Mouse (Mus musculus) stomach, postnatal 0 days (tissue): ENCODE results near the gene Midn. TPM values are rescaled to one million over a fixed set of nuclear protein-coding genes. Genes with fewer than 3 reads are reported as not detected.
A peak's percentile ranks its signal among the peaks of the same experiment; 100 is the strongest.

Experiments
- ATAC-seq: fragments of 200-750 bp; cut with Nextera tagmentation; 2 replicates; pipeline ENCODE4 v1.8.0; 2017; ENCODE audit not compliant: low FRiP score, low TSS enrichment
- DNase-seq: peaks from one replicate; pipeline ENCODE4 v3.0.0-alpha.2; 2016; ENCODE audit warnings: low spot score
- H3K27ac ChIP-seq: fragments of 300-500 bp; sonication (generic); replicated peaks from 2 replicates; pipeline ENCODE4 v1.5.1; 2014; ENCODE audit warnings: mild to moderate bottlenecking, control low read depth
- H3K27me3 ChIP-seq: fragments of 300-500 bp; sonication (generic); 2 replicates; pipeline ENCODE4 v1.6.1; 2014; ENCODE audit warnings: low read length; ENCODE audit not compliant: control insufficient read depth, insufficient read depth
- H3K36me3 ChIP-seq: fragments of 300-500 bp; sonication (generic); 2 replicates; pipeline ENCODE4 v1.6.1; 2014; ENCODE audit warnings: low read length, mixed read lengths; ENCODE audit not compliant: control insufficient read depth, insufficient read depth
- H3K4me1 ChIP-seq: fragments of 300-500 bp; sonication (generic); replicated peaks from 2 replicates; pipeline ENCODE4 v1.6.1; 2014; ENCODE audit warnings: antibody characterized with exemption; ENCODE audit not compliant: control insufficient read depth, insufficient read depth
- H3K4me2 ChIP-seq: fragments of 300-500 bp; sonication (generic); replicated peaks from 2 replicates; pipeline ENCODE4 v1.6.1; 2014; ENCODE audit warnings: low read depth, mild to moderate bottlenecking, control low read depth, moderate library complexity
- H3K4me3 ChIP-seq: fragments of 300-500 bp; sonication (generic); 2 replicates; pipeline ENCODE4 v1.5.1; 2014; ENCODE audit warnings: low read depth, low read length, control low read depth
- H3K9ac ChIP-seq: fragments of 300-500 bp; sonication (generic); 2 replicates; pipeline ENCODE4 v1.6.1; 2014; ENCODE audit warnings: mild to moderate bottlenecking, low read length, control low read depth, mixed read lengths
- H3K9me3 ChIP-seq: fragments of 300-500 bp; sonication (generic); 2 replicates; pipeline ENCODE4 v1.6.1; 2016; ENCODE audit warnings: low read length; ENCODE audit not compliant: control insufficient read depth
- CTCF ChIP-seq: IDR thresholded peaks from 2 replicates; pipeline ENCODE4 v1.5.1; 2016; ENCODE audit warnings: antibody characterized with exemption, low read depth, mild to moderate bottlenecking, moderate library complexity
- EP300 ChIP-seq: optimal IDR thresholded peaks from 2 replicates; pipeline ENCODE3; 2016; ENCODE audit warnings: antibody characterized with exemption
- WGBS: fragments of 180-500 bp; shearing (Covaris S2); extraction: QIAGEN DNeasy Blood & Tissue Kit; methylation state at CpG from one replicate; pipeline ENCODE4 v1.1.7; 2014; 5-methylcytosine and 5-hydroxymethylcytosine counted together
- polyA plus RNA-seq: library from polyadenylated mRNA; unstranded; fragments of >200 nt; fragmentation: Nextera tagmentation; extraction: Ambion mirVana; gene quantifications from 2 replicates; pipeline ENCODE4 v1.2.1, GENCODE M21; 2015

Midn gene
- polyA plus RNA-seq, 1 experiment from 2014 or later: 9.6 TPM

GRCm38 (mm10) chr10:80180288-80180687, 32.2 kb downstream of the Midn start:
- no peaks in the 10 kb centered on the region for H3K27me3 ChIP-seq
- ATAC-seq (no peak), DNase-seq (no peak)
- H3K9me3 ChIP-seq: no peaks in the 10 kb centered on the region
- peak overlapping the region; percentile 69 for H3K4me2 ChIP-seq
- 53% methylated on average over 6 of the region's 6 CpGs for WGBS
- TF ChIP-seq CTCF (no peak), EP300 (no peak)
- peak overlapping the region; percentile 62 for H3K4me3 ChIP-seq
- no peaks in the 10 kb centered on the region for H3K36me3 ChIP-seq
- 0 out of 2 replicates have a peak overlapping the region, but pooled peaks have one; percentile 8 for H3K9ac ChIP-seq
- no peaks in the 10 kb centered on the region; the same call in 1 of the 2 replicates for H3K4me1 ChIP-seq
- H3K27ac ChIP-seq: no peak overlapping the region

GRCm38 (mm10) chr10:80180823-80181222, 32.8 kb downstream of the Midn start:
- H3K4me3 ChIP-seq: no peak overlapping the region

GRCm38 (mm10) chr10:80182547-80182946, 34.5 kb downstream of the Midn start:
- WGBS: 89% methylated on average over 7 of the region's 7 CpGs
- Histone ChIP-seq H3K9me3 (no peaks in the 10 kb centered on the region), H3K36me3 (no peaks in the 10 kb centered on the region), H3K9ac (no peak overlapping the region), H3K27me3 (no peaks in the 10 kb centered on the region), H3K4me3 (no peak overlapping the region), H3K27ac (no peak overlapping the region), H3K4me1 (no peaks in the 10 kb centered on the region; the same call in 1 of the 2 replicates), H3K4me2 (no peak overlapping the region)
- TF ChIP-seq EP300 (no peak), CTCF (no peak)
- DNase-seq: no peak
- ATAC-seq: no peak

More at GRCm38 (mm10) chr10:80180823-80181222, 32.8 kb downstream of the Midn start:
- TF ChIP-seq EP300: no peak
- TF ChIP-seq CTCF: no peak
- WGBS: 58% methylated on average over 5 of the region's 5 CpGs
- Histone ChIP-seq H3K27ac (no peak overlapping the region), H3K27me3 (no peaks in the 10 kb centered on the region), H3K9me3 (no peaks in the 10 kb centered on the region), H3K4me1 (no peaks in the 10 kb centered on the region; the same call in 1 of the 2 replicates), H3K9ac (no peak overlapping the region), H3K4me2 (no peak overlapping the region), H3K36me3 (no peaks in the 10 kb centered on the region)
- ATAC-seq (no peak), DNase-seq (no peak)

GRCm38 (mm10) chr10:80186649-80187048, 38.6 kb downstream of the Midn start:
- Histone ChIP-seq H3K4me2 (no peak overlapping the region), H3K27me3 (0 out of 2 replicates have a peak, but pooled peaks cover 3% of the 10 kb centered on the region), H3K4me3 (no peak overlapping the region), H3K9ac (no peak overlapping the region), H3K9me3 (no peaks in the 10 kb centered on the region), H3K4me1 (no peaks in the 10 kb centered on the region), H3K36me3 (no peaks in the 10 kb centered on the region), H3K27ac (no peak overlapping the region)
- no peak for TF ChIP-seq EP300
- TF ChIP-seq CTCF: no peak
- ATAC-seq (no peak), DNase-seq (no peak)
- 56% methylated on average over 24 of the region's 27 CpGs for WGBS

GRCm38 (mm10) chr10:80187739-80188138, 39.7 kb downstream of the Midn start:
- no peak for TF ChIP-seq EP300
- TF ChIP-seq CTCF: no peak
- Histone ChIP-seq H3K4me1 (no peaks in the 10 kb centered on the region), H3K9me3 (no peaks in the 10 kb centered on the region), H3K36me3 (no peaks in the 10 kb centered on the region), H3K4me3 (no peak overlapping the region), H3K9ac (no peak overlapping the region), H3K4me2 (no peak overlapping the region), H3K27ac (no peak overlapping the region), H3K27me3 (0 out of 2 replicates have a peak, but pooled peaks cover 3% of the 10 kb centered on the region)
- WGBS: 93% methylated on average over 10 of the region's 10 CpGs
- DNase-seq (no peak), ATAC-seq (no peak)

- no peak for TF ChIP-seq EP300
- TF ChIP-seq CTCF: no peak
- no peak for ATAC-seq
- 81% methylated on average over 15 of the region's 15 CpGs for WGBS
Observed at GRCm38 (mm10) chr10:80188453-80189024, 40.5 kb downstream of the Midn start.

More at GRCm38 (mm10) chr10:80188453-80189024, 40.5 kb downstream of the Midn start:
- no peaks in the 10 kb centered on the region for H3K36me3 ChIP-seq
- H3K9ac ChIP-seq: no peak overlapping the region
- no peak for DNase-seq
- H3K4me3 ChIP-seq: no peak overlapping the region
- no peaks in the 10 kb centered on the region for H3K9me3 ChIP-seq
- no peaks in the 10 kb centered on the region for H3K4me1 ChIP-seq
- no peak overlapping the region for H3K4me2 ChIP-seq
- H3K27ac ChIP-seq: no peak overlapping the region
- 0 out of 2 replicates have a peak, but pooled peaks cover 3% of the 10 kb centered on the region for H3K27me3 ChIP-seq
